Mouse (Mus musculus): ENCODE measurements around the gene Trpt1.

Trpt1 gene

DNA sequence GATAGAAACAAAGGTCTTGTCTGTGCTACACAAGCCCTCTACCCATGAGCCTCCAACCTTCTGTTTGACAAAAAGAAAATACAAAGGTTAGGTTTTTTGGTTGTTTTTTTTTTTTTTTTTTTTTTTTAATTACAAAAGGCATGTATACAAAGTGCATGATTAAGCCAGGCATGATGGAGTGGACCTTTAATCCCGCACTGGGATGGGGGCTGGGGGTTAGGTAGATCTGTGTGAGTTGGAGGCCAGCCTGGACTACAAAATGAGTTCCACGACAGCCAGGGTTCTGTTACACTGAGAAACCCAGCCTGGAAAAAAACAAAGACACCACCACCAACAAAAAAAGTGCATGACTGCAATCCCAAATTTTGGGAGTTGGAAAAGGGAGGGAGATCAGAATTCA is 45.2 kb downstream of the Trpt1 start:
- no peak for DNase-seq (ENCODE audit: low spot score)

DNA sequence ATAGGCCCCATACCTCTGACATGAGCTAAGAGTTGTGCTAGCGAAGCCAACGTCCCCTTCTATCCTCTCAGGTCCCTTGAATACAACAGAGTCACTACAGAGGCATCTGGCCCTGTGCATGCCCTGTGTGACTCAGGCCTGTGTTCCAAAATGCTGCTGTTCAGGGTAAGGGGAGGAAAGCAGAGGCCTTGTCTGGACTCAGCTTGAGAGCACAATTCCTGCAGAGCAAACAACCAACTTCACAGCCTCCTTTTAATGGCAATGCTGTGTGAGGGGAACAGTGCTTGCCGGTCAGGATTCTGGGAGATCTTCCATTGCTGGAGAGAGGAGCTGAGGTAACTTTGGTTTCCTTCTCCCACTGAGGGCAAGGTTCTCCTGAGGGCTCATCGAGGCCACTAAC is 48.3 kb downstream of the Trpt1 start:
- DNase-seq (ENCODE audit: low spot score), result no peak

GRCm38 (mm10) chr19:7044706-7045105 is 48.8 kb downstream of the Trpt1 start:
- no peak for DNase-seq (ENCODE audit: low spot score)
